Mouse (Mus musculus) CD4-positive helper T cell, adult 2 months (primary cell): ENCODE data around the gene Gm6205.
"Not testable (repeated sequence)": the region's sequence is repeated elsewhere in the genome, so short reads cannot be mapped to it uniquely, and the experiment has no call there.

Experiments
- DNase-seq: peaks from one replicate; pipeline ENCODE4 v3.0.0-alpha.2; 2012; ENCODE audit warnings: low read depth, missing footprints, low spot score

Gene Gm6205

GRCm38 (mm10) chr5:94648082-94648481 is at the start of gene Gm6205:
Gene Gm6205, plus strand, starts transcription at chr5:94648382.
- DNase-seq: not testable (repeated sequence)

- DNase-seq: not testable (repeated sequence)
Measured at GRCm38 (mm10) chr5:94616242-94616641, 31.9 kb upstream of the Gm6205 start, which contains the start of gene Gm3147. Gene Gm3147, minus strand, starts transcription at chr5:94616342.

- DNase-seq: not testable (repeated sequence)
Measured at GRCm38 (mm10) chr5:94623679-94624078, 24.5 kb upstream of the Gm6205 start, which contains the start of gene Gm6509. Gene Gm6509, plus strand, starts transcription at chr5:94623979.
